Mouse (Mus musculus) cerebellum, adult 2 months (tissue): ENCODE measurements at regions not wholly inside any gene's neighbourhood (a gene's known extent, or its start where the extent isn't known, plus 50 kb on each side); places are given as distances from the start of the nearest gene placed in this dataset.

Experiments used
- CTCF ChIP-seq: fragments of 200-500 bp; IDR thresholded peaks from 2 replicates; pipeline ENCODE4 v1.5.1; 2011; ENCODE audit warnings: low read depth, mild to moderate bottlenecking, control low read depth, low read length, moderate library complexity, borderline replicate concordance; ENCODE audit not compliant: insufficient read depth
- POLR2A ChIP-seq: fragments of 200-500 bp; IDR thresholded peaks from 2 replicates; pipeline ENCODE4 v1.6.1; 2011; ENCODE audit warnings: low read length, control low read depth, borderline replicate concordance; ENCODE audit not compliant: insufficient read depth

DNA sequence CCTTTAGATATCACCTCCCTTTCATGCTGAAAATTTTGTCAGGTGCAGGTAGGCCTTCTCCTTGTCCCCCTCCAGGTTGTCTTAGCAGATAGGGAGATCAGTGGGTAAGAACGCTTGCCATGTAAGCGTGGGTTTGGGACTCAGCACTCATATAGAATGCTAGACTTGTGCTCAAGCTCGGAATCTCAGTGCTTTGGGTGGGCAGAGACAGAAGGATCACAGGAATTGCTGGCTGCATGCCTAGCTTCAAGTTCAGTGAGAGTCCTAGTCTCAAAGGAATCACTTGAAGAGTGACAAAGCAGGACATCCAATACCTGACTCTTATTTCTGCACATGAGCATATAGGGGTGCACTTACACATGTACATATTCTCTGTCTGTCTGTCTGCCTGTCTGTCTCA is 235.5 kb upstream of the Prickle1 start:
- TF ChIP-seq CTCF (no peak), POLR2A (no peak)
